Mouse (Mus musculus): ENCODE results near the gene Bbip1. TPM values are rescaled to one million over a fixed set of nuclear protein-coding genes. Genes with fewer than 3 reads are reported as not detected.
"Not testable (repeated sequence)": the region's sequence is repeated elsewhere in the genome, so short reads cannot be mapped to it uniquely, and the experiment has no call there.

Gene Bbip1
- polyA plus RNA-seq, 1 experiment from 2014 or later, result 113 TPM

DNA sequence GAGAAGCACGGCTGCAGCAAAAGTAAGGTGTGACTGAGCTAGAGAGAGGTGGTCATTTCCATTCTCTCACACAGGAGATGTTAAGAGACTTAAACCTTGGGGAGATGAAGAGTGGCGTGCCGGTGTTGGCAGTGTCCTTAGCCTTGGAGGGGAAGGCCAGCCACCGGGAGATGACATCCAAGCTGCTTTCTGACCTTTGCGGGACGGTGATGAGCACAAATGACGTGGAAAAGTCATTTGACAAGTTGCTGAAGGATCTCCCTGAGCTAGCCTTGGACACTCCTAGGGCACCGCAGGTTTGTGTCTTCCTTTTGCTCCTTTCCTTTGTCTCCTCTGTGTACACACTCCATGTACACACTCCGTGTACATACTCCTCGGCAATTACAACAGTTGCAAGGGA lies 24.9 kb downstream of the Bbip1 start:
- ATAC-seq (ENCODE audit: low FRiP score), result no peak
- Histone ChIP-seq H3K27ac (no peak overlapping the region), H3K9ac (no peak overlapping the region), H3K27me3 (no peaks in the 10 kb centered on the region), H3K9me3 (replicated peaks) (no peaks in the 10 kb centered on the region), H3K4me2 (replicated peaks) (no peak overlapping the region), H3K4me1 (no peaks in the 10 kb centered on the region), H3K4me3 (no peak overlapping the region), H3K36me3 (peaks cover 76% of the 10 kb centered on the region)
- WGBS, result 92% methylated on average over 10 of the region's 10 CpGs

DNA sequence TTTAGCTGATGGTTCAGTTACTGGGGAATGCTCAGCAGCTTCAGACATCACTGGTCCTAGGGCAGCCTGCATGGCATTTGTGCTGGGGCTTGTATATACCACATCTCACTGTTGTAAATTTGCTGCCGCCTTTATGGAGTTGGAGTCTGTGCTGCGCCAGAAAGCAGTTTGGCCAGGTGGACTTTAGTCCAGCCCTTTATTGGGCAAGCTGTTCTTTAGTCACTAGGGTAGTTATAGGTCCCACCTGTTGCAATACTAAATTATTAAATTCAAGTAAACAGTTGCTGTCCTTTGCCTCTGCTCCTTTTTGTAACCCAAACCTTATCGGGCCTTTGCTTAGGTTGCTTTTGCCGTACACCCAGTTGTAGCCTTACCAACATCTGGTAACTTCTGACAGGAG lies 29.5 kb downstream of the Bbip1 start:
- Histone ChIP-seq H3K9me3 (replicated peaks) (no peaks in the 10 kb centered on the region), H3K27ac (no peak overlapping the region), H3K36me3 (peaks cover 78% of the 10 kb centered on the region), H3K9ac (no peak overlapping the region), H3K4me1 (no peaks in the 10 kb centered on the region), H3K4me3 (no peak overlapping the region), H3K27me3 (no peaks in the 10 kb centered on the region), H3K4me2 (replicated peaks) (no peak overlapping the region)
- no peak for ATAC-seq (ENCODE audit: low FRiP score)
- WGBS, result 96% methylated on average over 4 of the region's 4 CpGs

DNA sequence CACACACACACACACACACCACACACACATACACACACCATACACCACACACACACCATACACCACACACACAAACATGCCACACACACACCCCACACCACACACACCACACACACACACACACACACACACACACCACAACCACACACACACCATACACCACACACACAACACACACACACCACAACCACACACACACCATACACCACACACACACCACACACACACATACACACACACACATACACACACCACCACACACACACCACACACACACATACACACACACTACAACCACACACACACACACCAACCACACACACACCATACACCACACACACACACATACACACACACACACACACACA lies 37.7 kb downstream of the Bbip1 start:
- not testable (repeated sequence) for ATAC-seq (ENCODE audit: low FRiP score)

DNA sequence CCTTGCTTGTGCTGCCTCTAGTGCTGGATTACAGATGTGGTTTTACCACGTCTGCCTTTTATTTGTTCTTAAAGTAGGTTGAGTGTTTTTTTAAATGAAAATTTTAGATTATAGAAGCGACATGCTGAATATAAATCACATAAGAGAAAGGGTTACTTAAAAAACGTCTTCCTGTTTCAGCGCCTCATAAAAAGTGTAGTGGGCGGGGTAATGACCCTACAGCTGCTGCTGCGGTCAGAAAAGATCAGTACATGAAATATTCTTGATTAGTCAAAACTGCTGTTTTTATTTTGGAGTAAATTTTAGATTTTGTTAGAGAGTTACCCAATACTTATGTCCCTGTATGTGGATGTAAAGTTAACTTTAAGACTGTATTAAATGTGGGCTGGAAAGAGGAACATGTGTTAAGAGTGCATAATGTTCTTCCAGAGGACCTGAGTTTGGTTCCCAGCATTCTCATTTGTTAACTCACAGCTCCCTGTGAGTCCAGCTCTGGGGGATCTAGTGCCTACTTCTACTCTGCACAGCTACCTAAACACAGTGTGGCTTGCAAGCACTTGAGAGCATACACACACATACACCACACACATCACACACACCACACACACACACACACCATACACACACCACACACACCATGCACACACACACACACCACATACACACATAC lies 38.3 kb downstream of the Bbip1 start:
- Histone ChIP-seq H3K36me3 (peaks cover 17% of the 10 kb centered on the region), H3K4me1 (peaks cover 20% of the 10 kb centered on the region), H3K27me3 (no peaks in the 10 kb centered on the region), H3K4me2 (replicated peaks) (no peak overlapping the region), H3K9ac (no peak overlapping the region), H3K9me3 (replicated peaks) (no peaks in the 10 kb centered on the region), H3K27ac (no peak overlapping the region), H3K4me3 (no peak overlapping the region)
- WGBS, result 72% methylated on average over 6 of the region's 6 CpGs
- no peak for ATAC-seq (ENCODE audit: low FRiP score)

More for the DNA sequence above, 37.7 kb downstream of the Bbip1 start:
- peaks cover 18% of the 10 kb centered on the region for H3K36me3 ChIP-seq
- H3K27me3 ChIP-seq; H3K4me2 ChIP-seq (replicated peaks); H3K27ac ChIP-seq; H3K9ac ChIP-seq; H3K9me3 ChIP-seq (replicated peaks); H3K4me3 ChIP-seq: not testable (repeated sequence)
- peaks cover 20% of the 10 kb centered on the region for H3K4me1 ChIP-seq

DNA sequence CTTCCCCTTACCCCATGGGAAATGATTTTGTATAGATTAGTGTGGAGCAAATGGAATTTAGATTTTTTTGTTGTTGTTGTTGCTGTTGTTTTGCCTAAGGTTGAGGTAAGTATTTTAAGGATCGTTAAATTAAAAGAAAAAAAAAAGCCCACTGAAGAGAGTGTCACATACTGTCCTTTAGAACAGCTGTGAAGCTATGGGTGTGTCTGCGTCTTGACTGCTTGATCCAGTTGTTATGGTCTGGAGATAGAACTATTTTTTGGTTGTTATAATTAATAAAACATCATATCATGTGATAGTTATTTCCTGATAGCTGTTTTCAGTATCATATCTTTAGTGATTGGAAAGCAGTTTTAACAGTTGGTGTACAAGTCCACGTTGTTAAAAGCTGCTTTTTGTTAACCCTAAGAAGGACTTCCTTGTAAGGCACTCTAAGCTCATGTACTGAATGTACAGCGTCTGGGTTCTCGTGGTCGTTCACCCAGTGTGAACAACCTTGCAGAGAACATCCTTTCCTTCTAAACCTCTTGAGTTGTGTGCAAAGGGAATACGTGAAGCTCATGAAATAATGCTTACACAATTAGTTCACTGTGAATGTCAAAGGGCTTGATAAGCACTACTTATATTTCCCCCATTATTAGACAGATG lies 39.5 kb downstream of the Bbip1 start:
- H3K27ac ChIP-seq, result no peak overlapping the region
- 78% methylated on average over 7 of the region's 7 CpGs for WGBS
- peak overlapping the region; percentile 68 for H3K4me2 ChIP-seq (replicated peaks)
- H3K9ac ChIP-seq, result peak overlapping the region; percentile 93; the same call in 1 of the 2 replicates
- peaks cover 20% of the 10 kb centered on the region for H3K4me1 ChIP-seq
- H3K9me3 ChIP-seq (replicated peaks), result no peaks in the 10 kb centered on the region
- H3K36me3 ChIP-seq, result peaks cover 9% of the 10 kb centered on the region
- no peak for ATAC-seq (ENCODE audit: low FRiP score)
- H3K4me3 ChIP-seq, result peak overlapping the region; percentile 97
- no peaks in the 10 kb centered on the region for H3K27me3 ChIP-seq

DNA sequence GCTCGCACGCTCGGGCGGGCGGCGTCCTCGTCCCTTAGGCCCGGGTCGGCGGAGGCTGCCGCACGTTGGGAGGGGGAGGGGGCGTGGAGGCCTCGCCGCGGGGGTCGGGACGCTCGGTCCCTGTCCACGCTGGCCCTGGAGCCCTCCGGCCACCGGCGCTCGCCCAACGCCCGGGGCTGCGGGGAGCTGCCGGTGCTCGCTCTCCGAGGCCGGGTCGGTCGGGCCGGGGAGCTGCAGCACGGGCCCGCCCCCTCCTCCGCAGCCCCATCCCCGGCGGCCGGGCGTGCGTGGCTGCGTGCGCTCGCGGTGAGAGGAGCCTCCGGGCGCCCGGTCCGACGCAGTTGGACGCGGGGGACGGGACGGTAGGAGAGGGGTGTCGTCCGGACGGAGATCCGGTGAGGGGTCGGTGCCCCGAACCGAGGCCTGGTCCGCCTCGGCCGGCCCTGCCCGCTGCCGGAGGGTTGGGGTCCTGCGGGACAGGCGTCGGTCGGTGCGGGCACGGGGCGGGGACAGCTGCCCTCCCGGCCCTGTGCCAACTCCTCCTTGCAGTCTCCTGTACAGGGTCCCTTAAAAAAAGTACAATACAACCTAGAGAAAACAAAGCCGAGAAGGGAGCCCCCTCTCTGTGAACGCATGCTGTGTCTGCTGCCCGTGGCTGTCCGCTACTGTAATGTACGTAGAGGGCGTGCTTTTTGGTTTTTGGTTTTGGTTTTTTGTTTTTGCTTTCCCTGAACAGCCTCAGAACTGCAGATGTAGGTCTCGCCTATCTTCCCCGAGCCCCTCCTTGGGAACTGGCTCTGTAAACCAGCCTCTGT lies 40.7 kb downstream of the Bbip1 start:
- peak overlapping the region; percentile 90 for H3K27ac ChIP-seq
- peak overlapping the region; percentile 93 for H3K9ac ChIP-seq
- no peaks in the 10 kb centered on the region for H3K9me3 ChIP-seq (replicated peaks)
- under 1% methylated on average over 75 of the region's 83 CpGs for WGBS
- ATAC-seq (ENCODE audit: low FRiP score), result peak; percentile 73
- H3K4me3 ChIP-seq, result peak overlapping the region; percentile 97
- peak overlapping the region; percentile 68 for H3K4me2 ChIP-seq (replicated peaks)
- no peaks in the 10 kb centered on the region for H3K27me3 ChIP-seq
- peaks cover 20% of the 10 kb centered on the region for H3K4me1 ChIP-seq
- H3K36me3 ChIP-seq, result no peaks in the 10 kb centered on the region

DNA sequence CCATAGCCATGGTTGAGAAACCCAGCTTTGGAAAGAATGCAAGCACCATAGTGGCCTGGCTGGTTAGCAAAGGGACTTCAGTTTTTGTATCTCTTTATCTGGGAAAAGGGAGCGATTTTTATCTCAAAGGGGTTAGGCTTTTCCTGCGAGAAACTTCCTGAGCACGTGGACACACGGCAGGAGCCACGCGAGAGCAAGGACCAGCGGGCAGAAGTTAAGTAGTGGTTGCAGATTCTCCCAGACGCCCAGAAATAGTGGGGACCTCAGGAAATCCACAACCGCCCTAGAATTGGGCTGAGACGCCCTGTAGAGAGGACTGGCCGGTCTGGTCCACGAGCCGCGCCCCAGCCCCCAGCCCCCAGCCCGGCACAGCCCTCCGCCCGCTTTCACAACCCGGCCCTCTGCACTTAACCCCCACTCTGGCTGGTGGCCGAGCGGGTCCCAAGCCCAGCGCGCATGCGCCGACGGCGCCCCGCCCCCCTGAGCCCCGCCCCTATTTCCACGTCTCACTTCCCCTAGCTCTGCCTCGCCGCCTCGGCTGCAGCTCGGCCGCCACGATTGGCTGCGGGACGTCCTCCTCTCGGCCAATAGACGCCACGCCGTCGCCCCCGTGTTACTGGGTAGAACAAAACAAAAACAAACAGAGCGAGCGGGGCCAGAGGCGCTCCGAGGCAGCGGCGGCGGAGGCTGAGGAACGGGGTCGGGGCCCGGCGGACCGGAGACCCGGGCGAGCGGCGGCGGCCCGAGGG lies 41.5 kb downstream of the Bbip1 start:
- WGBS, result under 1% methylated on average over 61 of the region's 61 CpGs
- peaks cover 20% of the 10 kb centered on the region for H3K4me1 ChIP-seq
- peak; percentile 98 for ATAC-seq (ENCODE audit: low FRiP score)
- peak overlapping the region; percentile 93 for H3K9ac ChIP-seq
- H3K27ac ChIP-seq, result peak overlapping the region; percentile 90
- no peaks in the 10 kb centered on the region for H3K9me3 ChIP-seq (replicated peaks)
- no peaks in the 10 kb centered on the region for H3K36me3 ChIP-seq
- no peaks in the 10 kb centered on the region for H3K27me3 ChIP-seq
- peak overlapping the region; percentile 97 for H3K4me3 ChIP-seq
- H3K4me2 ChIP-seq (replicated peaks), result peak overlapping the region; percentile 68

DNA sequence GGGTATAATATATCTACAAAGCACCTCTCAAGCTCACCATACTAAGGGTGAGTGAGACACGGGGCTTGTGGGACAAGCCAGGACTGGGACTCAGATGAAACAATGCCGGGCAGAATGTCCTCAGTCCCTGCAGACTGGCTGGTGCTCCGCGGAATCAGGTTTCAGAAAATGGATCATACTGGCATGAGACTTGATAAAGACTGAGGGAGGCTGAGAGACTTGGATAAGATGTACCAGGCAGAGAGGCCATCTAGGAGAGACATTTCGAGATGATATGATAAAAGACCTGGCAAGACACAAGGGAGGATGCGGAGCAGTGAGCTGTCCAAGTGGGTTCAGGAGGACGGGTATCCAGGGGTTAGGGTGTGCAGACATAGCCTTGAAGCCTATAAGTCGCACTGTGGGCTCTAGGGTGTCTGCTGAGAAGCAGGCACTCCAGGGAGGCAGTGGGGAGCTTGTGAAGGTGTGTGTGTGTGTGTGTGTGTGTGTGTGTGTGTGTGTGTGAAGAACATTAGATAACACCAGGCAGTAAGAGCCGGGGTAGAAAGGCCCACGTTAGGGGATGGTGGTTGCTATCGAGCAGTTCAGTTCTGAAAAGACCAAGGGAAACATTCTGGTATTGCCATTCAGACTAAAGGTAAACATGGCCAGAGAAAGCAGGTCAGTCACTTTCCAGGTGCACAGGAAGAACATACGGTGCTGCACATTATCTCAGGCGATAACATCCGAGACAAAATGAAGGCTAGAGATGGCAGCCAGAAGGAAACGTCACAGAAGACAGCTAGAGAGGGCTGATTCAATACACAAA lies 42.3 kb downstream of the Bbip1 start:
- Histone ChIP-seq H3K4me3 (peak overlapping the region; percentile 97), H3K9me3 (replicated peaks) (no peaks in the 10 kb centered on the region), H3K4me1 (peaks cover 20% of the 10 kb centered on the region), H3K4me2 (replicated peaks) (peak overlapping the region; percentile 68), H3K27ac (peak overlapping the region; percentile 90), H3K27me3 (no peaks in the 10 kb centered on the region), H3K9ac (peak overlapping the region; percentile 93), H3K36me3 (no peaks in the 10 kb centered on the region)
- 58% methylated on average over 15 of the region's 15 CpGs for WGBS
- ATAC-seq (ENCODE audit: low FRiP score), result no peak; the same call in 1 of the 2 replicates

DNA sequence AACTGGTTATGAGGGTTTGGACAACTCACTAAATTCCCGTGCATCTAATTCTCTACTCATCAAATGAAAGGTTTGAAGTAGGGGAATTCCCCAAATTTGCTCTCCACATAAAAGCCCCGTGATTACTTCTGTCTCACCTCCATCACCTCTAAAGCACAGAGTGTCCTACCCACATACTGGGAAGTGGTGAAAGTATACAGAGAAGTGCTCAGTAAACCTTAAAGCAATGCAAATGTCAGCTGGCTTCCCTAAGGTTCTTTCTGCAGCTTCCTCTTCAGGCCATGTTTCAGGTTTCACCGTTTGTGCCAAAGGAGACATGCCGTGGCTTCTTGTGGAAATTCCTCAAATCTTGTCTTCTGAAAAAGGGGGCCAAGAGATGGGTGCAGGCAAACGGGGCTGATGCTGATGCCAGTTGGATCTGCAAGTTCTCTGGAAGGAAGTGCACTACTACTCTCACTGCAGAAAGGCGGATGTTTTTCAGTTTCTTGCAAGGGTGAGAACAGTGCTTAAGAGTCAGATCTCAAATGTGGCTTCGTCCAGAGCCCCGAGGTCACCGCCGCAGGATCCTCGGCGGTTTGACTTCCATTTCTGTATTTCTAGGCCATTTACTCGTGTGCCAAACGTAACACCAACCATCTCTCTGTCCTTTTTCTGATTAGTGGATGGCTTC lies 44.4 kb downstream of the Bbip1 start:
- ATAC-seq (ENCODE audit: low FRiP score), result no peak
- WGBS, result 85% methylated on average over 14 of the region's 14 CpGs
- H3K4me3 ChIP-seq, result no peak overlapping the region
- no peaks in the 10 kb centered on the region for H3K27me3 ChIP-seq
- H3K27ac ChIP-seq, result no peak overlapping the region
- no peaks in the 10 kb centered on the region for H3K9me3 ChIP-seq (replicated peaks)
- H3K4me2 ChIP-seq (replicated peaks), result no peak overlapping the region
- H3K36me3 ChIP-seq, result no peaks in the 10 kb centered on the region
- no peak overlapping the region for H3K9ac ChIP-seq
- peaks cover 15% of the 10 kb centered on the region for H3K4me1 ChIP-seq

DNA sequence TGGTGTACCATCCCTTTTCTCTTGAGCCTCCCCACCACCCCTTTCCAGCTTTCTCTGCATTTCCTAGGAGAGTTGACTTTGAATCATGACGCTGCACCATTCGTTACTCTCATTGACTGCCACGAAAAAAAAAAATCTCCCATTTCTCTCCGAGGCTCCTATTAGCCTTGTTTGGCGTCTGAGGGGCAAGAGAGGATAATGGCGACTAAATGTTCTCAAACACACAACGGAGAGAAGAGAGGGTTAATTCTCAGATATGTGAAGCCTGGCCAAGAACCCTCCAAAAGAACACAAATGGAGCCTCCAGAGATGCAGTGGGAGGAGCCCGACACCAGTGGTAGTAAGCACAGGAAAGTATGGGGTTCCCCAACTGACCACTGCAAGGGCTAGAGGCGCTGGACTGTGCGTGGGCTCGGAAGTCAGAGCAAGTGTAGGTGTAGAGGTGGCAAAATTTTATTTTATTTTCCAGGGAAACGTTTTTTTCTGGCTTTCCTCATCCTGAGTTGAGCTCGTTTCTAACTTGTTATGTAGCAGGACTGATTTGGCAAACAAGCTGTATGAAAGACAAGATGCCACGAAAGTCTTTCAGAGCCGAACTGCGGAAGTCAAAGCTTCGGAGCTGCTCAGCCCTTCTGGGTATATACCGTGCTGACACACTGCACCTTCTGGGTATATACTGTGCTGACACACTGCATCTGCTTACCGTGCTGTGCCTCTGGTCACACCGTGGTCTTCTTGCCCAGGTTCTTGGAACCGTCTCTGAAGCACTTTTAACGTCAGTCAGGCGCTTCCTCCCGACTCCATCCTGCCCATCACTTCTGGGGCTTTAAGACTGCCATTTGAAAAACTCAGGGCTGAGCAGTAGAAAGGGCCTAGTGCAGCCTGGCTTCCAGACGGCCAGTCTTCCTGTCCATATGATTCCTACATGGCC lies 45.2 kb downstream of the Bbip1 start:
- Histone ChIP-seq H3K4me3 (no peak overlapping the region), H3K27me3 (no peaks in the 10 kb centered on the region), H3K4me1 (peaks cover 8% of the 10 kb centered on the region), H3K9ac (no peak overlapping the region), H3K27ac (no peak overlapping the region), H3K36me3 (no peaks in the 10 kb centered on the region), H3K4me2 (replicated peaks) (no peak overlapping the region), H3K9me3 (replicated peaks) (no peaks in the 10 kb centered on the region)
- ATAC-seq (ENCODE audit: low FRiP score), result no peak
- WGBS, result 84% methylated on average over 25 of the region's 25 CpGs
